Mouse (Mus musculus) brain, embryonic 14.5 days (tissue): Measurements from ENCODE around the gene Tpgs1. TPM values are rescaled to one million over a fixed set of nuclear protein-coding genes. Genes with fewer than 3 reads are reported as not detected.

Source experiments
- DNase-seq: peaks from one replicate; pipeline ENCODE4 v3.0.0-alpha.2; 2011; ENCODE audit warnings: low read depth
- CTCF ChIP-seq: fragments of 200-500 bp; IDR thresholded peaks from 2 replicates; pipeline ENCODE4 v1.5.1; 2012; ENCODE audit warnings: inconsistent platforms, mild to moderate bottlenecking, moderate library complexity, borderline replicate concordance; ENCODE audit not compliant: insufficient read depth, insufficient read length; ENCODE audit errors: extremely low read depth
- POLR2A ChIP-seq: fragments of 200-500 bp; IDR thresholded peaks from 2 replicates; pipeline ENCODE4 v1.6.1; 2012; ENCODE audit warnings: mild to moderate bottlenecking, inconsistent platforms, borderline replicate concordance; ENCODE audit not compliant: poor library complexity, insufficient read depth, insufficient read length, severe bottlenecking; ENCODE audit errors: extremely low read depth
- polyA plus RNA-seq: library from polyadenylated mRNA; depleted of rRNA; stranded (reverse); fragments of >200 nt; gene quantifications from 2 replicates; pipeline ENCODE4 v1.2.3, GENCODE M21; 2012

Tpgs1 gene
- polyA plus RNA-seq, 1 experiment = 69.2 TPM

DNA sequence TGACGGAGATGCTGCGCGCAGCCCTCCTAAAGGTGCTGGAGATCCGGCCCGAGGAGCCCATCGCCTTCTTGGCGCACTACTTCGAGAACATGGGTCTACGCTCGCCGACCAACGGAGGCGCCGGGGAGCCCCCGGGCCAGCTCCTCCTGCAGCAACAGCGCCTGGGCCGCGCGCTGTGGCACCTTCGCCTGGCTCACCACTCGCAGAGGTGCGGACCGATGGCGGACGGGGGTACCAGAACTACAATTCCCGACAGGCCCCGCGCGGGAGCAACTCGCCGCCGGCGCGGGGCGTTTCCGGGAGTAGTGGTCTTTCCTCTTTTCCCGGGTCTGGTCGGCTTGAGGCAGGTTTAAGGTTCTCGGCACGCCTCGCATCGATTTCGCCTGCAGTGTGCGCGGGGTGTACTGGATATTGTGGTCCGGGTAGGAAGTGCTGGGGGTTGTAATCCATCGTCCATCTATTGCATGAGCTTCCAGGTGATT, 448 bp downstream of the Tpgs1 start:
- TF ChIP-seq CTCF = no peak
- no peak for TF ChIP-seq POLR2A
- peak; percentile 91 for DNase-seq

DNA sequence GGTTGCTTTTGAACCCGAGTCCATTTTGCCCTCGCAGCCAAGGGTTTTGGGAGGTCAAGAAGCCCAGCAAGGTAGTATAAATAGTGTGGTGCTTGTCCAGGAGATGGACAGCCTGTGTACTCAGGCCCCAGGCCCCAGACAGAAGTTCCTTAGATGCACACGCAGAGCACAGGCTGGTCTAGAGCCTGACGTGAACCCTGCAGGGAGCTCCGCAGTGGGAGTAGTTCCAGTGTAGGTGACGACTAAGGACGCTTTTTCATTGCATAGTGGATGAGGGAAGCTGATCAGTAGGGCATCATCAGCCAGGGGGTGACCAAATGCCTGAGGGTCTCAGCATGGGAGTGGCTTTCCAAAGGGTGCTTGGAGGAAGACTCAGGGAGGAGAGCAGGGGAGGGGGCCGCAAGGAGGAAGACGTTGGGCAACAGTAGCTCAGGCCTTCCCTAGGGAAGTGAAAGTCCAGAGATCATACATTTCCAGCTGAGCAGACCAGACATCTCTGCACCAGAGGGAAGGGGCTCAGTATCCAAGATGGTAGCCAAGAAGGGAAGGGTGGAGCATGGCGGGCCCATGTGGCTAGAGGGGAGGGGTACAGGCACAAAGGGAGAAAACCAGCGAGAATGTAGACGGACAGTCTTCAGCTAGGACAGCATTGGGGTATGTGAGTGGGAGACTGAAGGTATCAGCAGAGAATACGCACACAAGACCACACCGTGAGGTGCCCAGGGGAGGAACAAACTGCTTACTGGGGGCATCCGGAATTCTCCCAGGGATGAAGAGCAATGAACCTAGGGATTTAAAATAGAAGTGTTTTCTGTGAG, 1.1 kb downstream of the Tpgs1 start:
- no peak for DNase-seq

DNA sequence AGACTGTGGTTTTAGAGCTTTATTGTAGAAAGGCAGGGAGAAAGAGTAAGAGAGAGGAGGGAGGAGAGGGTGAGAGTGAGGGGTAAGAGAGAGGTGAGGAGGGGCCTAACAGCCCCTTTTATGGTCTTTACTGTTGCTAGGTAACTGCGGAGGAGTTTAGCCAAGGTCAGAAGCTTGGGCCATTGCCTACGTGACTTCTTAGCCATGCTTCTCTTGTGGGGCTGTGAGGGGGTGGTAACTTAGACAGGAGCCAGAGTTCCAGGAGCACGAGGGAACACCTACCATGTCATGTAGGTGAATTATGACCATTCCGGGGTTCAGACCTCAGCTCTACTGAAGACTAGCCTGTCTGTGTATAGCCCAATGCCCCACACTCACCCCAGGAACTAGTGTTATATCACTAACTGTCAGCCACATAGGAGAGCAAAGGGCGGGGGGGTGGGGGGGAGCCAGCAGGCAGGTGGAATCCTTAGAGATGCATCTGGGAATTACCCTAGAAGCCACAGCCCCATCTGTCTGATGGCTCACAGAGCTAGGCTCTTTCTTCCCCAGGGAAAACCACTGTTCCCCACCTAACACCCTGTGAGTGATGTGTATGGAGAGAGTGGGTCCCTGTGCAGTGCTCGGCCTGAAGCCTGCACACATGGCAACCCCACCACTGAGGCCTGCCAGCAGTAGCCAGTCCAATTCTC, 2.4 kb downstream of the Tpgs1 start:
- no peak for DNase-seq
- TF ChIP-seq CTCF = no peak
- no peak for TF ChIP-seq POLR2A

More for the DNA sequence above, 1.1 kb downstream of the Tpgs1 start:
- TF ChIP-seq CTCF (no peak), POLR2A (no peak)

DNA sequence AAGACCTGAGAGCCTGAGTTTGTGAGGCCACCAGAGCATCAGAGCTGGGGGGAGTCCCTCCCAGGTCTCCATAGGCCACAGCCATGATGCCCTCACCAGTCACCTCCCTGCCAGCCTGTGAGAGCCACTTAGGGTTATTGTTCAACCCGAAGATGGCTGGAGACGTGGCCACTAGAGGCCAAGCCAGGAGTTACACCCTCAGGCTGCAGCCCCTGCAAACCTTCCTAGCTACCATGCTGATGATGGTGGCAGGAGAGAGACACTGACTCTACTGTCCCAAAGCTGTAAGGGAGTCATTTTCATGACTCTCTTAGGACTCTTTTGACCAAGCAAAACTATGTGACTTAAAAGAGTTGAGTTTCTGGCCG, 2.9 kb downstream of the Tpgs1 start:
- DNase-seq = no peak
- TF ChIP-seq CTCF (no peak), POLR2A (no peak)

DNA sequence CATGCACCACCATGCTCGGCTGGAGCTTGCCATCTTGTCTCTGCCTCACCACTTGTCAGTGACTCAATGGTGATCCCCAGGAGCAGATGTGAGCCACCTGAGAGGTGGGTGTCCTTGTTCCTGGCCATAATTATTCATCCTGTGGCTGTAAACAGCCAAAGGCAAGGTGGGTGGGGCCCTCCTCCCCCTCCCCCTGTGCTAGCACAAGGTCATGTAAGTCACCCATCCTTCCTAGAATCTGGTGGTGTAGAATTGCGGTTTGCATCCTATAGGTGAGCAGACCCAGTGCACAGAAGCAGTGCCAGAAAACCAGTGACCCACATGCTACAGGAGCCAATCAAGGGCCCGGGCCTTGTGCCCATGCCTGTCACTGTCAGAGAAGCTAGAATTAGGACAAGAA, 3.9 kb downstream of the Tpgs1 start:
- no peak for DNase-seq
- TF ChIP-seq CTCF = no peak
- no peak for TF ChIP-seq POLR2A

DNA sequence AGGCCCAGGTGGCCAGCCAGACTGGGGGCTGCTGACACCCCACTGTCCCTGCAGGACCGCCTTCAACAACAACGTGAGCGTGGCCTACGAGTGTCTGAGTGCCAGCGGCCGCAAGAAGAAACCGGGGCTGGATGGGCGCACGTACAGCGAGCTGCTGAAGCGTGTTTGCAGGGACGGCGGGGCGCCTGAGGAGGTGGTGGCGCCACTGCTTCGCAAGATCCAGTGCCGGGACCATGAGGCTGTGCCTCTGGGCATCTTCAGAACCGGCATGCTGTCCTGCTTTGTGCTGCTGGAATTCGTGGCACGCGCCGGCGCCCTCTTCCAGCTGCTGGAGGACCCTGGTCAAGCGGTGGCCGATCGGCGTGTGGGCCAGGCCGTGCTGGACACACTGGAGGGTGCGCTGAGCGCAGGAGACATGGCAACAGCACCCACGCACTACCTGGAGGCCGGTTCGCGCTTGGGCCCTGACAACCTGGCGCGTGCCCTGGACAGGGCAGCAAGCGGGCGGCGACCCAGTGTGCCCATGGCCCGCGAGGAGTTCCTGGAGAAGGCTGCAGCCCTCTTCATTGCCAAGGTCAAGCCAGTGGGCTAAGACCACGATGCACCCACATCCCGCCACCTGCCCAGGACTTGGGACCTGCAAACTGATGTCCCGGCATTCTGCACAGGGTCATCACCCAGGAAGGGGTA, 6.3 kb downstream of the Tpgs1 start:
- TF ChIP-seq POLR2A (no peak), CTCF (no peak)
- DNase-seq = no peak

DNA sequence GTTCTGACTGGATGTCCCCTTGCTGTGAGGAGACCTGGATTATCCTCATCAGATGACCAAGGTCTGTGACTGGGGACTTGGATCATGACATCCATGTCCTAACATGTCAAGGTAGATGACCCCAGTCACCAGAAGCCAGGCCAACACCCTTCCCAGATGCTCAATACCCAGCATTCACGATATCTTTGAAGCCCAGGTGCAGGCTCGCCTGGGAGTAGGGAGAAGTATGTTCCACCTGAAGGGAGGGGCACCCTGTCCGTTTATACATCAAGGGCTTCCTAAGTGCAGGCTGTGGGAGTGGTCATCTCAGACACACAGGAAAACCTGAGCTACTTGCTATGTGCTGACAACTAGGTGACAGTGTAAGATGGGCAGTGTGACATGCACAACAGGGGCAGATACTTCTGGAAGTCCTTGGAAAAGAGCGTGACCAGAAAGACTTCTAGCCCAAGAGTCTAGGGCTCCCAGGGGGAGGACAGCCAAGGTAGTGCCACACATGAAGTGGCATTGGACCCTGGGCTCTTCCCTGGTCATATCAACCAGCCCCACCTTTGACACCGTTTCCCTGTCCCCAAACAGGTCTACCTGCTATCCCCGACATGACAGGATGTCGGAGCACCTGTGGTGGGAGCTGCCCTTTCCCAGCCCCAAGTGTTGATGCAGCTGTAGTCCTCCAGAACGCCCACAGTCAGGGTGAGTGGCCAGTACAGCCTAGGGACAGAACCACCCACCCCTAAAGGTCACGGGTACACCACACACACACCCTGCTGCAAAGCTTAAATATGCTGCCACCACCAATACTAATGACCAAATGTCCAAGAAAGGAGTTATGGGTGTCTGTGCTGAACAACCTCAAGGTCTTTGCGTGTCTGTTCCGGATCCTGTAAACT, 11.7 kb downstream of the Tpgs1 start:
- no peak for DNase-seq
- TF ChIP-seq POLR2A (no peak), CTCF (no peak)

DNA sequence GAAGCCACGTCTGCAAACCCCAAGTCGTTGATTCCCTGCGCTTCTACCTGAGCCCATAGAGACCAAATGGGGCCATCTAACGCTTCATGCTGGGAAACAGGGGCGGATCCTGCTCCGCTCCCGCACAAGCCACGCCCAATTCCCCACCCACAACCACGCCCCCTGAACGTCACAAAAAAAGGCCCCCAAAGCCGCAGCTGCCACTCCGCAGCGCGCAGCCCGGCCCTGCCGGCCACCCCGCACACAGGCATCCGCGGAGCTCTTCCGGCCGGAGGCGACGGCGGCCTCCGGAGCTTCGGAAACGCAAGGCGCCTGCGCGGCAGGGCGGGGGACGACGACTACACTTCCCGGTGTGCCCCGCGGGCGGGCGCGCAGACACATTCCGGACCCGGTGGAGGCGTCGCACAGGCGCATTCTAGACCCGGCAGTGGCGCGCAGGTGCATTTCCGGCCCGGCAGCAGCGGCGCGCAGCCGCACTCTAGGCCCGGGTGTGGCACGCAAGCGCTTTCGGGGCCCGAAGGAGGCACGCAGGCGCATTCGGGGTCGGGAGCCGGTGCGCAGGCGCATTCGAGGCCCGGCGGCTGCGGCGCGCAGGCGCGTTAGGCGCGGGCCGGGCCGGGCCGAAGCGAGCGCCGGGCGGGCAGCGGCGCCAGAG, 12.5 kb downstream of the Tpgs1 start, which contains the start of gene Cdc34:
TSS of gene Cdc34 (plus strand) at position 605 of the 655 bp plus-strand sequence.
- TF ChIP-seq POLR2A = peak; percentile 94
- TF ChIP-seq CTCF = peak; percentile 32; the same call in 1 of the 2 replicates
- peak; percentile 100 for DNase-seq

DNA sequence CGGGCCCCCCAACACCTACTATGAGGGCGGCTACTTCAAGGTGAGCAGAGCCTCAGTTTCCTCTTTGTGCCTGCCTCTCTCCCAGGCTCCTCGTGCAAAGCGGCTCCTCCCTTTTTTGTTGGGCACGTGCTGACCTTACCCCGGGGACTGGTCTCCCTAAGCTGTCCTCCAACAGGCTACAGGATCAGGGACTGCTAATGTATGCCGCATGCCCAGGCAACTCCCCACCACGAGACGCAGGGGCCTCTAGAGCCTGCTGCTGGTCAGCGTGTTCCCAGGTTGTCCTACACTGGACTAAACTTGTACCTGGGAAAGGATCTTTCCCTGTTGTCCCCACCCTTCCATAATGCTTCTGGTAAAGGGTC, 13.4 kb downstream of the Tpgs1 start:
- TF ChIP-seq POLR2A = no peak
- peak; percentile 18 for DNase-seq

DNA sequence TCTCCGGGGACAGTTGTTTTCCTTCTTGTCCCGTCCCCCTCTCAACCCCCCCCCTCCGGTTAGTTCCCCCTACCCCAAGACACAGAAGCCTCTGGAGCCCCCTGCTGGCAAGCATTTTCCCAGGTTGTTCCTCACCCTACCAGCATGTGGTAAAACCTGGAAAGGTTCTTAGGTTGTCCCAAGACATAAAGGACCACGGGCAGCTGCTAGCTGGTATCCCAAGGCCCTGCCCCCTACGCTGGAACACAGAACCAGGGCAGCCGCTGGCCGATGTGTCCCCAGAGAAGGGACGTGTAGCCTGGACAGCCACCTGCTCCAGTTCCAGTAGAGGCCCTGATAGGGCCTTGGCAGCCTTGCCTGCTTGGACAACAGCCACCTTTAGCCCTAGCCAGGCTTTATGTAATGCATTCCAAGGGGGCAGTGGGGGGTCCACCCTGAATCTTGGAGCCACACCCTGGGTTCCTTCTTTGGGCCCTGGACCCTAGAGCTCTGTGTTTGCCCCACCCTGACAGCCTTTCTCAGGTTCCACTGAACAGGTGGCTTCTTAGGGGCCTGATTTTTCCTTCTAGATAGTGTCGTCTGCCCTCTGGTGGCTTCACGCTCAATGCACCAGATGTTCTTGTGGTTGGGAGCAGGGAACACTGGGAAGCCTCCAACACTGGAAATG, 13.9 kb downstream of the Tpgs1 start:
- TF ChIP-seq CTCF = peak; percentile 41; the same call in 1 of the 2 replicates
- TF ChIP-seq POLR2A = no peak
- peak; percentile 51 for DNase-seq
